32 mouse cellular contexts compared by ENCODE assay signal in the genomic region with DNA sequence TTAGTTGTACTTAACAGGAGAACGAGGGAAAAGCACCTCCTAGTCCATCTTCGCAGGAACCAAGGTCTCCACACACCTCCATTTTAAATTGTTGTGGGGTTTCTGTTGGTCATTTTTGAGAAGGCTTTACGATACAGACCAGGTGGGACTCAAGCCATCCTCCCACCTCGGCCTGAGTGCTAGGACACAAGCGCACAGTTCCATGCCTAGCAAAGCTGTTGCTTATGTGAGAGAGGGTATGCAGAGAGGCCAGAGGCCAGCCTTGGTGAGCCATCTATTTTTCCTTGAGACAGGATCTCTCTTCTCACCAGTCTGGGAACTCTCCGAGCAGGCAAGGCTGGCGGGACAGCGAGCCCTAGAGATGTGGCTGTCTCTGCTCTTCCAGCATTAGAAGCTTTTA.
"Had no signal": no experiment of that assay in that cellular context is flagged by ENCODE, and none has a peak within 500 bp of the region (broad histone marks: within the 10 kb centered on the region; RNA-seq: fewer than 3 reads in every experiment).

No protein-coding gene starts in this region.

- H3K9ac ChIP-seq: limb, embryonic 12.5 days; limb, embryonic 13.5 days; limb, embryonic 15.5 days; liver, embryonic 12.5 days; liver, embryonic 13.5 days; liver, embryonic 14.5 days; liver, embryonic 15.5 days; liver, postnatal 0 days; lung, embryonic 14.5 days; lung, embryonic 15.5 days; midbrain, embryonic 12.5 days; midbrain, embryonic 13.5 days; midbrain, embryonic 15.5 days; neural tube, embryonic 12.5 days had no signal

- DNase-seq: left cerebral cortex, postnatal 4 days; liver; liver, embryonic 13.5 days; liver, postnatal 0 days; lung, adult 18-20 months; lung, adult 2 months; lung, embryonic 14.5 days; lung, postnatal 10 days; lung, postnatal 14 days; lung, postnatal 36 days; lung, postnatal 4 days; midbrain, embryonic 14.5 days had no signal

- H3K4me1 ChIP-seq: limb, embryonic 10.5 days; limb, embryonic 12.5 days; limb, embryonic 13.5 days; limb, embryonic 15.5 days; liver, embryonic 12.5 days; liver, embryonic 13.5 days; liver, embryonic 15.5 days; lung, embryonic 15.5 days; midbrain, embryonic 10.5 days; midbrain, embryonic 12.5 days; midbrain, embryonic 13.5 days; midbrain, embryonic 15.5 days; neural tube, embryonic 12.5 days had no signal

- H3K27me3 ChIP-seq: limb, embryonic 12.5 days; limb, embryonic 13.5 days; limb, embryonic 15.5 days; liver, embryonic 12.5 days; liver, embryonic 13.5 days; liver, embryonic 15.5 days; lung, embryonic 15.5 days; midbrain, embryonic 12.5 days; midbrain, embryonic 13.5 days; midbrain, embryonic 15.5 days; neural tube, embryonic 12.5 days had no signal

- ATAC-seq: liver, embryonic 12.5 days; liver, postnatal 0 days; lung, postnatal 0 days; midbrain, embryonic 13.5 days; midbrain, embryonic 15.5 days; midbrain, embryonic 16.5 days had no signal

- H3K4me2 ChIP-seq: limb, embryonic 12.5 days; limb, embryonic 13.5 days; limb, embryonic 15.5 days; liver, embryonic 11.5 days; liver, embryonic 12.5 days; liver, embryonic 13.5 days; liver, embryonic 15.5 days; lung, embryonic 14.5 days; lung, embryonic 15.5 days; midbrain, embryonic 12.5 days; midbrain, embryonic 13.5 days; midbrain, embryonic 15.5 days; neural tube, embryonic 12.5 days had no signal

- H3K9me3 ChIP-seq: limb, embryonic 10.5 days; limb, embryonic 12.5 days; limb, embryonic 13.5 days; limb, embryonic 15.5 days; liver, embryonic 12.5 days; liver, embryonic 13.5 days; liver, embryonic 15.5 days; lung, embryonic 15.5 days; megakaryocyte, embryonic 14.5 days; midbrain, embryonic 10.5 days; midbrain, embryonic 12.5 days; midbrain, embryonic 13.5 days; midbrain, embryonic 15.5 days; neural tube, embryonic 12.5 days had no signal

- H3K4me3 ChIP-seq: left cerebral cortex, adult 2 months; limb, embryonic 10.5 days; limb, embryonic 12.5 days; limb, embryonic 13.5 days; limb, embryonic 15.5 days; liver, embryonic 12.5 days; liver, embryonic 13.5 days; liver, embryonic 15.5 days; lung, embryonic 15.5 days; megakaryocyte, embryonic 14.5 days; midbrain, embryonic 10.5 days; midbrain, embryonic 12.5 days; midbrain, embryonic 13.5 days; midbrain, embryonic 15.5 days; myocyte; neural tube, embryonic 12.5 days had no signal

- H3K36me3 ChIP-seq: limb, embryonic 10.5 days; limb, embryonic 12.5 days; limb, embryonic 13.5 days; limb, embryonic 15.5 days; liver, embryonic 12.5 days; liver, embryonic 13.5 days; liver, embryonic 15.5 days; lung, embryonic 15.5 days; midbrain, embryonic 12.5 days; midbrain, embryonic 13.5 days had no signal

- H3K27ac ChIP-seq: left cerebral cortex, adult 2 months; limb, embryonic 10.5 days; limb, embryonic 12.5 days; limb, embryonic 13.5 days; limb, embryonic 15.5 days; liver, embryonic 12.5 days; liver, embryonic 13.5 days; liver, embryonic 14.5 days; liver, embryonic 15.5 days; lung, embryonic 15.5 days; macrophage; midbrain, embryonic 10.5 days; midbrain, embryonic 12.5 days; midbrain, embryonic 13.5 days; midbrain, embryonic 15.5 days; neural tube, embryonic 12.5 days had no signal
